Mouse (Mus musculus): ENCODE data around the gene Gm21190.
"Not testable (repeated sequence)": the region's sequence is repeated elsewhere in the genome, so short reads cannot be mapped to it uniquely, and the experiment has no call there.

The Gm21190 gene

GRCm38 (mm10) chr5:15529122-15529521 is at the start of gene Gm21190:
Gene Gm21190 (minus strand): TSS chr5:15529222.
- in situ Hi-C loops (cut with MboI; ENCODE audit: low pct_unique_long_range_greater_than_20kb in 1 of 2, low sequenced_read_pairs in 2 of 2, unreplicated experiment in 1 of 2): not testable (repeated sequence)

- in situ Hi-C loops (cut with MboI; ENCODE audit: low pct_unique_long_range_greater_than_20kb in 1 of 2, low sequenced_read_pairs in 2 of 2, unreplicated experiment in 1 of 2): not testable (repeated sequence)
Observed at GRCm38 (mm10) chr5:15577033-15577432, 48.0 kb upstream of the Gm21190 start, which contains the start of gene Gm21083. Gene Gm21083 (plus strand): TSS chr5:15577333.

- in situ Hi-C loops (cut with MboI; ENCODE audit: low pct_unique_long_range_greater_than_20kb in 1 of 2, low sequenced_read_pairs in 2 of 2, unreplicated experiment in 1 of 2): not testable (repeated sequence)
Observed at GRCm38 (mm10) chr5:15573735-15574134, 44.7 kb upstream of the Gm21190 start.

- in situ Hi-C loops (cut with MboI; ENCODE audit: low pct_unique_long_range_greater_than_20kb in 1 of 2, low sequenced_read_pairs in 2 of 2, unreplicated experiment in 1 of 2): not testable (repeated sequence)
Observed at GRCm38 (mm10) chr5:15561425-15562264, 32.6 kb upstream of the Gm21190 start.

- in situ Hi-C loops (cut with MboI; ENCODE audit: low pct_unique_long_range_greater_than_20kb in 1 of 2, low sequenced_read_pairs in 2 of 2, unreplicated experiment in 1 of 2): not testable (repeated sequence)
Observed at GRCm38 (mm10) chr5:15558654-15559053, 29.6 kb upstream of the Gm21190 start.

- in situ Hi-C loops (cut with MboI; ENCODE audit: low pct_unique_long_range_greater_than_20kb in 1 of 2, low sequenced_read_pairs in 2 of 2, unreplicated experiment in 1 of 2): not testable (repeated sequence)
Observed at GRCm38 (mm10) chr5:15549606-15550005, 20.6 kb upstream of the Gm21190 start.

GRCm38 (mm10) chr5:15549134-15549533 is 20.1 kb upstream of the Gm21190 start:
- in situ Hi-C loops (cut with MboI; ENCODE audit: low pct_unique_long_range_greater_than_20kb in 1 of 2, low sequenced_read_pairs in 2 of 2, unreplicated experiment in 1 of 2): not testable (repeated sequence)

- in situ Hi-C loops (cut with MboI; ENCODE audit: low pct_unique_long_range_greater_than_20kb in 1 of 2, low sequenced_read_pairs in 2 of 2, unreplicated experiment in 1 of 2): not testable (repeated sequence)
Observed at GRCm38 (mm10) chr5:15548642-15549041, 19.6 kb upstream of the Gm21190 start.

GRCm38 (mm10) chr5:15522470-15522869 is 6.6 kb downstream of the Gm21190 start:
- in situ Hi-C loops (cut with MboI; ENCODE audit: low pct_unique_long_range_greater_than_20kb in 1 of 2, low sequenced_read_pairs in 2 of 2, unreplicated experiment in 1 of 2): not testable (repeated sequence)

- in situ Hi-C loops (cut with MboI; ENCODE audit: low pct_unique_long_range_greater_than_20kb in 1 of 2, low sequenced_read_pairs in 2 of 2, unreplicated experiment in 1 of 2): not testable (repeated sequence)
Observed at GRCm38 (mm10) chr5:15522028-15522427, 7.0 kb downstream of the Gm21190 start.

- in situ Hi-C loops (cut with MboI; ENCODE audit: low pct_unique_long_range_greater_than_20kb in 1 of 2, low sequenced_read_pairs in 2 of 2, unreplicated experiment in 1 of 2): not testable (repeated sequence)
Observed at GRCm38 (mm10) chr5:15520418-15520817, 8.6 kb downstream of the Gm21190 start.

GRCm38 (mm10) chr5:15517150-15517549 is 11.9 kb downstream of the Gm21190 start:
- in situ Hi-C loops (cut with MboI; ENCODE audit: low pct_unique_long_range_greater_than_20kb in 1 of 2, low sequenced_read_pairs in 2 of 2, unreplicated experiment in 1 of 2): not testable (repeated sequence)

GRCm38 (mm10) chr5:15512236-15512635 is 16.8 kb downstream of the Gm21190 start:
- in situ Hi-C loops (cut with MboI; ENCODE audit: low pct_unique_long_range_greater_than_20kb in 1 of 2, low sequenced_read_pairs in 2 of 2, unreplicated experiment in 1 of 2): not testable (repeated sequence)

- in situ Hi-C loops (cut with MboI; ENCODE audit: low pct_unique_long_range_greater_than_20kb in 1 of 2, low sequenced_read_pairs in 2 of 2, unreplicated experiment in 1 of 2): not testable (repeated sequence)
Observed at GRCm38 (mm10) chr5:15509911-15510310, 19.1 kb downstream of the Gm21190 start.

GRCm38 (mm10) chr5:15508460-15509451 is 20.3 kb downstream of the Gm21190 start:
- in situ Hi-C loops (cut with MboI; ENCODE audit: low pct_unique_long_range_greater_than_20kb in 1 of 2, low sequenced_read_pairs in 2 of 2, unreplicated experiment in 1 of 2): not testable (repeated sequence)

GRCm38 (mm10) chr5:15507757-15508459 is 21.1 kb downstream of the Gm21190 start:
- in situ Hi-C loops (cut with MboI; ENCODE audit: low pct_unique_long_range_greater_than_20kb in 1 of 2, low sequenced_read_pairs in 2 of 2, unreplicated experiment in 1 of 2): not testable (repeated sequence)

- in situ Hi-C loops (cut with MboI; ENCODE audit: low pct_unique_long_range_greater_than_20kb in 1 of 2, low sequenced_read_pairs in 2 of 2, unreplicated experiment in 1 of 2): no loop called here
Observed at GRCm38 (mm10) chr5:15507309-15507619, 21.8 kb downstream of the Gm21190 start.

GRCm38 (mm10) chr5:15506575-15507308 is 22.3 kb downstream of the Gm21190 start:
- in situ Hi-C loops (cut with MboI; ENCODE audit: low pct_unique_long_range_greater_than_20kb in 1 of 2, low sequenced_read_pairs in 2 of 2, unreplicated experiment in 1 of 2): no loop called here
